ENCODE assay signal across 14 mouse cellular contexts in the genomic region with DNA sequence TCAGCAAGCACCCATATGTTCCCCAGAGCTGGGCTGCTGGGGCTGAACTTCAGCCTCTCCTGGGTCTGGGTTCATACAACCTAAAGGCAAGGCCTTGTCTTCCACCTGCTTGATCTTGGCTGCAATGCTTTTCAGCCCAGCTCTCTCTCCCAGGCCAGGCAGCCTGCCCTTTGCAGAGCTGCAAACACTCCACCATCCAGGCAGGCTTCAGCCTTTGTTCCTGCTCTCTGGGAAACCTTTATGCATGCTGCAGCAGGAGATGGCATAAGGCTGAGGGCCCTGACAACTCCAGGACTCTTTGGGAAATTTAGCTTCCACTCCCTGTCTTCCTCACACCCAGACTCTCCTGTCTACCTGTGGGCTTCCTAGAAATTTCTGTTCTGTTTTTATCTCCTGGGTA. TPM values are rescaled to one million over a fixed set of nuclear protein-coding genes. Genes with fewer than 3 reads are reported as not detected.
A peak's percentile ranks its signal among the peaks of the same experiment; 100 is the strongest.
DNase-seq lines count a peak whose midpoint lies in the region; ATAC-seq lines count a peak whose summit lies in the region.
"Had no signal": no experiment of that assay in that cellular context is flagged by ENCODE, and none has a peak within 500 bp of the region (broad histone marks: within the 10 kb centered on the region; RNA-seq: fewer than 3 reads in every experiment).

No protein-coding gene starts in this region.

- H3K4me1 ChIP-seq in kidney, embryonic 16.5 days (ENCODE audit: insufficient read depth, low read length), result 0 out of 2 replicates have a peak, but pooled peaks cover 6% of the 10 kb centered on the region
- H3K4me1 ChIP-seq in kidney, embryonic 14.5 days (ENCODE audit: control insufficient read depth, insufficient read depth, low read length), result 0 out of 2 replicates have a peak, but pooled peaks cover 4% of the 10 kb centered on the region
- peaks cover 39% of the 10 kb centered on the region for H3K4me1 ChIP-seq in forebrain, embryonic 16.5 days (replicated peaks; ENCODE audit: control insufficient read depth, insufficient read depth, low read length)
- H3K4me1 ChIP-seq in midbrain, embryonic 10.5 days, result peaks cover 60% of the 10 kb centered on the region
- H3K4me1 ChIP-seq in neural tube, embryonic 14.5 days (ENCODE audit: control insufficient read depth, insufficient read depth, low read length), result peaks cover 6% of the 10 kb centered on the region; the same call in 1 of the 2 replicates

- H3K9ac ChIP-seq in kidney, embryonic 16.5 days (replicated peaks; ENCODE audit: low read length), result no peak overlapping the region
- no peak overlapping the region; the same call in 1 of the 2 replicates for H3K9ac ChIP-seq in kidney, embryonic 14.5 days (ENCODE audit: low read depth, low read length)
- peak overlapping the region; percentile 37 for H3K9ac ChIP-seq in forebrain, embryonic 16.5 days (replicated peaks; ENCODE audit: low read depth, low read length)
- H3K9ac ChIP-seq in neural tube, embryonic 14.5 days (replicated peaks; ENCODE audit: low read depth, low read length), result no peak overlapping the region

- H3K36me3 ChIP-seq in kidney, embryonic 16.5 days (ENCODE audit: insufficient read depth, low read length), result no peaks in the 10 kb centered on the region
- H3K36me3 ChIP-seq in kidney, embryonic 14.5 days (ENCODE audit: control insufficient read depth, insufficient read depth, low read length), result no peaks in the 10 kb centered on the region
- H3K36me3 ChIP-seq in forebrain, embryonic 16.5 days (ENCODE audit: control insufficient read depth, insufficient read depth), result peaks cover 7% of the 10 kb centered on the region; the same call in 1 of the 2 replicates
- no peaks in the 10 kb centered on the region for H3K36me3 ChIP-seq in midbrain, embryonic 10.5 days
- no peaks in the 10 kb centered on the region for H3K36me3 ChIP-seq in neural tube, embryonic 14.5 days (ENCODE audit: control insufficient read depth, insufficient read depth, low read length)

- H3K4me2 ChIP-seq in kidney, embryonic 16.5 days (replicated peaks; ENCODE audit: low read depth, low read length), result no peak overlapping the region
- no peak overlapping the region for H3K4me2 ChIP-seq in kidney, embryonic 14.5 days (replicated peaks; ENCODE audit: low read depth, low read length)
- no peak overlapping the region for H3K4me2 ChIP-seq in forebrain, embryonic 16.5 days (ENCODE audit: low read length)
- no peak overlapping the region for H3K4me2 ChIP-seq in neural tube, embryonic 14.5 days (ENCODE audit: low read depth, low read length)

- ATAC-seq in kidney, embryonic 16.5 days (ENCODE audit: low FRiP score, low TSS enrichment), result no peak
- no peak for ATAC-seq in kidney, embryonic 14.5 days (ENCODE audit: low FRiP score, low TSS enrichment)
- ATAC-seq in forebrain, embryonic 16.5 days, result 0 out of 2 replicates have a peak, but pooled peaks have one; percentile 39
- no peak for ATAC-seq in neural tube, embryonic 14.5 days (ENCODE audit: low read depth)

- H3K9me3 ChIP-seq in kidney, embryonic 16.5 days (ENCODE audit: low read length), result no peaks in the 10 kb centered on the region
- H3K9me3 ChIP-seq in kidney, embryonic 14.5 days (ENCODE audit: control insufficient read depth, low read length), result no peaks in the 10 kb centered on the region
- H3K9me3 ChIP-seq in forebrain, embryonic 16.5 days (ENCODE audit: control insufficient read depth, low read length), result no peaks in the 10 kb centered on the region
- no peaks in the 10 kb centered on the region for H3K9me3 ChIP-seq in midbrain, embryonic 10.5 days (replicated peaks)
- H3K9me3 ChIP-seq in neural tube, embryonic 14.5 days (ENCODE audit: control insufficient read depth, low read length), result no peaks in the 10 kb centered on the region

- H3K4me3 ChIP-seq in kidney, embryonic 16.5 days (ENCODE audit: low read length), result no peak overlapping the region
- no peak overlapping the region for H3K4me3 ChIP-seq in kidney, embryonic 14.5 days (ENCODE audit: low read length)
- no peak overlapping the region for H3K4me3 ChIP-seq in forebrain, embryonic 16.5 days (replicated peaks; ENCODE audit: low read length)
- H3K4me3 ChIP-seq in midbrain, embryonic 10.5 days, result no peak overlapping the region
- no peak overlapping the region for H3K4me3 ChIP-seq in neural tube, embryonic 14.5 days (ENCODE audit: low read depth, low read length)

- DNase-seq in midbrain, embryonic 10.5 days (ENCODE audit: low spot score), result no peak
- no peak for DNase-seq in spleen, postnatal 4 days (ENCODE audit: low spot score in 2 of 2)
- no peak for DNase-seq in cerebellum, postnatal 10 days
- DNase-seq in heart, adult 11 months, result no peak
- DNase-seq: cerebellum, adult 18-20 months; heart, postnatal 36 days; liver; lung, adult 2 months; thymus, adult 2 months had no signal

- H3K27ac ChIP-seq in kidney, embryonic 16.5 days (ENCODE audit: low read length), result peak overlapping the region; percentile 59
- no peak overlapping the region for H3K27ac ChIP-seq in kidney, embryonic 14.5 days (ENCODE audit: low read depth, low read length)
- peak overlapping the region; percentile 83 for H3K27ac ChIP-seq in forebrain, embryonic 16.5 days (ENCODE audit: low read length)
- peak overlapping the region; percentile 81 for H3K27ac ChIP-seq in midbrain, embryonic 10.5 days (replicated peaks)
- H3K27ac ChIP-seq in neural tube, embryonic 14.5 days (ENCODE audit: low read depth, low read length), result peak overlapping the region; percentile 44

- no peaks in the 10 kb centered on the region for H3K27me3 ChIP-seq in kidney, embryonic 16.5 days (ENCODE audit: insufficient read depth, low read length)
- no peaks in the 10 kb centered on the region for H3K27me3 ChIP-seq in kidney, embryonic 14.5 days (ENCODE audit: control insufficient read depth, insufficient read depth, low read length)
- no peaks in the 10 kb centered on the region for H3K27me3 ChIP-seq in forebrain, embryonic 16.5 days (replicated peaks; ENCODE audit: control insufficient read depth, insufficient read depth, low read length)
- no peaks in the 10 kb centered on the region for H3K27me3 ChIP-seq in midbrain, embryonic 10.5 days (ENCODE audit: low read depth, poor library complexity, severe bottlenecking)
- no peaks in the 10 kb centered on the region for H3K27me3 ChIP-seq in neural tube, embryonic 14.5 days (ENCODE audit: control insufficient read depth, insufficient read depth, low read length)

RNA-seq across cellular contexts. Expression of gene Gm4131, which starts 17.9 kb away (rescaled TPM):
- polyA plus RNA-seq in kidney, embryonic 16.5 days (2015; fragmentation: Nextera tagmentation; extraction: Ambion mirVana), result 0.27 and 0.30 TPM in 2 replicates
- not detected in 2 replicates for polyA plus RNA-seq in kidney, embryonic 14.5 days (2014; fragmentation: Nextera tagmentation; extraction: Ambion mirVana)
- 0.21 and 0.49 TPM in 2 replicates for polyA plus RNA-seq in forebrain, embryonic 16.5 days (2015; fragmentation: Nextera tagmentation; extraction: Ambion mirVana)
- 0.10 and 0.16 TPM in 2 replicates for polyA plus RNA-seq in midbrain, embryonic 10.5 days (2016; fragmentation: Nextera tagmentation; extraction: Ambion mirVana)
- polyA plus RNA-seq in neural tube, embryonic 14.5 days (2014; fragmentation: Nextera tagmentation; extraction: Ambion mirVana), result 0.17 and 0.40 TPM in 2 replicates
- polyA plus RNA-seq: large intestine, adult 2 months; lung, adult 2 months; thymus, adult 2 months had no signal

RNA-seq across cellular contexts. Expression of gene Fam124a, which starts 29.1 kb away (rescaled TPM):
- 7.0 and 8.9 TPM in 2 replicates for polyA plus RNA-seq in kidney, embryonic 16.5 days (2015; fragmentation: Nextera tagmentation; extraction: Ambion mirVana)
- polyA plus RNA-seq in kidney, embryonic 14.5 days (2014; fragmentation: Nextera tagmentation; extraction: Ambion mirVana), result 5.2 and 5.9 TPM in 2 replicates
- polyA plus RNA-seq in forebrain, embryonic 16.5 days (2015; fragmentation: Nextera tagmentation; extraction: Ambion mirVana), result 46.2 and 47.6 TPM in 2 replicates
- polyA plus RNA-seq in midbrain, embryonic 10.5 days (2016; fragmentation: Nextera tagmentation; extraction: Ambion mirVana), result 3.6 and 4.3 TPM in 2 replicates
- polyA plus RNA-seq in neural tube, embryonic 14.5 days (2014; fragmentation: Nextera tagmentation; extraction: Ambion mirVana), result 35.4 and 52.4 TPM in 2 replicates
